Mouse (Mus musculus): ENCODE results near the gene Cd3d. TPM values are rescaled to one million over a fixed set of nuclear protein-coding genes. Genes with fewer than 3 reads are reported as not detected.
"Not testable (repeated sequence)": the region's sequence is repeated elsewhere in the genome, so short reads cannot be mapped to it uniquely, and the experiment has no call there.

Cd3d gene
- 2.5 and 2.9 TPM in 2 replicates for total RNA-seq (2015; ENCODE audit: low replicate concordance)
- total RNA-seq (2017; ENCODE audit: low replicate concordance): 5.8 TPM in 1 of 2 replicates, not detected in the other

GRCm38 (mm10) chr9:44981676-44982075 lies at the start of gene Cd3d:
Gene Cd3d, plus strand, starts transcription at chr9:44981786.
- ATAC-seq (replicated peaks; ENCODE audit: low FRiP score, poor library complexity, severe bottlenecking): no peak

DNA sequence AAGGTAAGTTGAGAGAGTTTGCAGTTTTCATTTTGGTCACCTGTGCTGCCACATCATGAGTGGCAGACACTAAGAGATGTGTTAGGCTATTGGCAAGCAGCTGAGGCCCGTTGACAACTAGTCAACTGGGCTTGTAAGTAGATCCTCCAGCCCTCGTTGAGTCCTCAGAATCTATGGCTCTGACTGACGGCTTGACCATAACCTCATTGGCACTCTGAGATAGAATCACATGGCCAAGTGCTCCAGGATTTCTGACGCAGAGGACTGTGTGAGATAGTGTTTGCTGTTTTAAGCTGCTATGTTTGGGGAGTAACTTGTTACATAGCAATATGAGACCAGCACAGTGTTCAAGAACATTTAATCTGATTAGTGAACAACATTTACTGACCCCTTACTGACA lies 39.8 kb upstream of the Cd3d start:
- no peak for ATAC-seq (replicated peaks; ENCODE audit: low FRiP score, poor library complexity, severe bottlenecking)

- no peak for ATAC-seq (replicated peaks; ENCODE audit: low FRiP score, poor library complexity, severe bottlenecking)
Measured at GRCm38 (mm10) chr9:44942421-44942820, 39.2 kb upstream of the Cd3d start.

- no peak for ATAC-seq (replicated peaks; ENCODE audit: low FRiP score, poor library complexity, severe bottlenecking)
Measured at GRCm38 (mm10) chr9:44946185-44946695, 35.3 kb upstream of the Cd3d start.

- no peak for ATAC-seq (replicated peaks; ENCODE audit: low FRiP score, poor library complexity, severe bottlenecking)
Measured at GRCm38 (mm10) chr9:44947836-44948235, 33.8 kb upstream of the Cd3d start.

DNA sequence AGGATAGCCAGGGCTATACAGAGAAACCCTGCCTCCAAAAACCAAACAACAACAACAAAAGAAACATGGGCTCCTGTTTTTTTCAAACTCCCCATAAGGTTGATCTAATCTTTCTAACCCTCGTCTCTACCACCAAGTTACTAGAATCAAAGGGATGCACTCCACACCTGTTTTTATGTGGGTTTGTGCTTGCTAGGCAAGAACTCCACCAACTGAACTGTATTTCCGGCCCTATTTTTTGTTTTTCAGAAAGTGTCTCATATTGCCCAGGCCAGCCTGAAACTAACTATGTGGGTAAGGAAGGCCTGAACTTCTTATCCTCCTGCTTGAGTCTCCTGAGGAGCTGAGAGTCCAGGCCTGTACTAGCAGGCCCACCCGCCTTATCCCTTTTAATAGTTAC lies 27.2 kb upstream of the Cd3d start:
- ATAC-seq (replicated peaks; ENCODE audit: low FRiP score, poor library complexity, severe bottlenecking): no peak

GRCm38 (mm10) chr9:44965126-44965832 lies 16.3 kb upstream of the Cd3d start, which contains the start of gene Ube4a:
Gene Ube4a, minus strand, starts transcription at chr9:44965600.
- ATAC-seq (replicated peaks; ENCODE audit: low FRiP score, poor library complexity, severe bottlenecking): peak; percentile 94

DNA sequence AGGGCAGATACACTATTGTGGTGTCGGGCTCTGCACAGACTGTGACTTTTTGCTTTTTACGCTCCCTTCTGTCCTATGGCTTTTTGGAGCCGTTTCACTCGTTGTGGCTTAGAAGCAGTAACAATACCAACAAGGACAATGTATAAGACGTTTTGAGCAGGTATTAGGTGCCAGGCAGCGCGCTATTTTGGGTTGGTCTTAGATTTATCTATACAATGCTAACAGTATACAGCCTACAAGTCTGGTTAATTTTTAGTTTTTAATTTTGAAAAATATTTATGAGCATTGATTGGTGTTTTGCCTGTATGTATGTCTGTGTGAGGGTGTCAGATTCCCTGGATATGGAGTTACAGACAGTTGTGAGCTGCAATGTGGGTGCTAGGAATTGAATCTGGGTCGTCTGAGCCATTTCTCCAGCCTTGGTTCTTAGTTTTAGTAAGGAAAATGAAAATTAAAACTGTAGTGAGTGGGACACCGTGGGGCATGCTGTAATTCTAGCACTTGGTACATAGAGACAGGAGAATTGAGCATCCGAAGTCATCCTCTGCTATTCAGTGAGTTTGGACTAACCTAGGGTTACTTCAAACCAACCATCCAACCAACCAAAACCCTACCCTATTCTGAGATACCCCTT lies 15.6 kb upstream of the Cd3d start:
- peak; percentile 18; the same call in 1 of the 2 replicates for ATAC-seq (replicated peaks; ENCODE audit: low FRiP score, poor library complexity, severe bottlenecking)

- ATAC-seq (replicated peaks; ENCODE audit: low FRiP score, poor library complexity, severe bottlenecking): peak; percentile 70
Measured at GRCm38 (mm10) chr9:44966815-44967242, 14.8 kb upstream of the Cd3d start.

DNA sequence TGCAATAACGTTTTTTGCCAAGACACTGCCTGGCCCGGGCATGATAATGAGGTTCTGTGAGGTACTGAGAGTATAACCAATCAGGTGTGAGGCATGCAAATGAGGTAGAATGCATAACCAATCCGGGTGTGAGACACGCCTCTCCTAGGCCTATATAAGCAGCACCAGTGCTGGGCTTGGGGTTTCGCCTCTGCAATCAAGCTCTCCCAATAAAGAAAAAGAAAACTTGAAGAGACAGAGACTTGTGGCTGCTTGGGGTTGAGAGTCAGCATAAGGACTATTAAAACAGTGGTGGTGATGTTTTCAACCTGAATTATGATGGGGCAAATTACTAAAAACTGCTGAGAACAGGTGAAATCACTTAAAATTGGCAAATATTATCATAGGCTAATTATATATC lies 13.8 kb upstream of the Cd3d start:
- ATAC-seq (replicated peaks; ENCODE audit: low FRiP score, poor library complexity, severe bottlenecking): not testable (repeated sequence)

DNA sequence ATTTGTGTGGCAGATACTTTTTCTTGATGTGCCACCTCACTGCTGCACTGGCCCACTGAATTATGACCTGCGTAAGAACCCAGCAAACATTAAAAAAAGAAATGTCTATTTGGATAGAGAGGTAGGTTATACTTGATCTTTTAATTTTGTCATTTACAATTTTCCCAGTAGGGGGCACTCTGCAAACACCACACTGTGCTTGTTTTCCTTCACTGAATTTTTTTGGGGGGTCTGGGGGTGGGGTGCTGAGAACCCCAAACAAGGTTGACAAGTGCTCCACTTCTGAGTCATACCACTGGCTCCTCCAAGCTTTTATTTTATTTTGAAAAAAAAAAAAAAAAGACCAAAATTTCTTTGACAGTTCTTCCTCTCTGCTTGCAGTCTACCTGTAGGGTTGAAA lies 12.1 kb upstream of the Cd3d start:
- ATAC-seq (replicated peaks; ENCODE audit: low FRiP score, poor library complexity, severe bottlenecking): no peak

DNA sequence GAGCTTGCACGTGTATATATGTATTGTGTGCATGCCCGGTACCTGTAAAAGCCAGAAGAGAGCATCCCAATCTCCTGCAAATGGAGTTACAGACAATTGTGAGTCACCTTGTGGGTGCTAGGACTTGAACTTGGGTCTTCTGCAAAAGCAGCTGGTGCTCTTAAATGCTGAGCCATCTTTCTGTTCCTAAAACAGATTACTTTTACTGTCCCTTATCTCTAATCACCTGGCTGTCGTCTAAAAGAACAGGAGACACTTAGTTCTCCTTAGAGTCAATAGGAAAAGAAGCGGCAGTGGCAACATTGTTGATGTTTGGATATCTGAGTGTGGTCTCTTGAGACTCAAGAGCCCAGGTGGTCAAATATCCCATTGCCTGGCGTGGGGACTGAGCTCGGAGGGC lies 3.8 kb upstream of the Cd3d start:
- no peak for ATAC-seq (replicated peaks; ENCODE audit: low FRiP score, poor library complexity, severe bottlenecking)

DNA sequence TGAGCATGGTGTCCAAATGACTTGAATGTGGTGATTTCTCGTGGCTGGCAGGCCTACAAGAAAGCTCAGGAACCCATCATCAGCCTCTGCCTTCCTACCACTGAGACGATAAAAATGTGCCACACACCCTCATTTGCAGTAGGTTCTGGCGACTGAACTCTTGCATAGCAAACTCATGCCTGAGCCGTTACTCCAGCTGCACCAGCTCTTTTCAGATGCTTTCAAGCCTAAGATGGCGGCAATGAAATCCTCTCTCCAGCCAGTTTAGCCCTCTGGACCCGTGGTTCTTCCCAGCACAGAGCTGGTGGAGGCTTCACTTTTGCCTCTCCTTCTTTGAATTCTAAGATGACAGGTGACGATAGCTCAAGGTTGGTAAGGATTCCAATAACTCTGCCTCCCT lies 1.8 kb upstream of the Cd3d start:
- ATAC-seq (replicated peaks; ENCODE audit: low FRiP score, poor library complexity, severe bottlenecking): no peak

DNA sequence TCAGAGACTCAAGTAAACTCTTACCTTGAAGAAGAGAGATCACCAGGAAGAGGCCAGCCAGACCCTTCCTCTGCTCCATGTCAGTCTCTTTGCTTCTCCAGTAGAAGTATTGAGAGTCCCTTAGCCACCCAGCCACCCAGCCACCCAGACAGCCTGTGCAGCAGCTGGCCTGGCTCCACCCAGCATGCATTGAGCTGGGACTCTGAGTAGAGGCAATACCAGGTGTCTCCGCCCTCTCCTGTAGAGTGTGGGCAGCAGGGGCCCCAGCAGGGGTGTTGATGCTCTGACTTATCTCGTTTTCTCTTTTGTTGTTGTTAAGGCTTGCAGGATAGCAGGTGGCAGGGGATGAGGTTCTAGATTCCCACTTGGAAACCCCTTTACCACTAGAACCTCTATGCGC lies 1.3 kb upstream of the Cd3d start, which contains the start of gene Cd3g:
TSS of gene Cd3g (minus strand) at position 190 of the 400 bp plus-strand sequence.
- no peak for ATAC-seq (replicated peaks; ENCODE audit: low FRiP score, poor library complexity, severe bottlenecking)

DNA sequence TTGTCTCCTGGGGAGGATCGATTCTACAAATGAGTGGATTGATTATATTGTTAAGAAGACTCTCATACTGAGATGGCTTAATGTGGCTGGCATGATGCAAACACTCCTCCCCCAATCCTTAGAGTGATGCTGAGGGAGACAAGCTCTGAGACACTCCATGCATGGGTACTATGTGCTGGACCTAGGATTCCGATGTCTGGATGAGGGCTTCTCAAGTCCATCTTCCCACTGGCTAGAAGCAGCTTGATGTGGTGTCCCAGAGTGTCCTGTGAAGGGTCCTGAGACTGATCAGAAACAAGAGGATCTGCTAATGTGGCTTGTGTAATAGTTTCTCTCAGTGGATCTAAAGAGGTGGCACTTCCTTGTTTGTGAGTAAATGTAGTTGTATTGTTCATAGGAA lies 482 bp upstream of the Cd3d start:
- ATAC-seq (replicated peaks; ENCODE audit: low FRiP score, poor library complexity, severe bottlenecking): no peak

DNA sequence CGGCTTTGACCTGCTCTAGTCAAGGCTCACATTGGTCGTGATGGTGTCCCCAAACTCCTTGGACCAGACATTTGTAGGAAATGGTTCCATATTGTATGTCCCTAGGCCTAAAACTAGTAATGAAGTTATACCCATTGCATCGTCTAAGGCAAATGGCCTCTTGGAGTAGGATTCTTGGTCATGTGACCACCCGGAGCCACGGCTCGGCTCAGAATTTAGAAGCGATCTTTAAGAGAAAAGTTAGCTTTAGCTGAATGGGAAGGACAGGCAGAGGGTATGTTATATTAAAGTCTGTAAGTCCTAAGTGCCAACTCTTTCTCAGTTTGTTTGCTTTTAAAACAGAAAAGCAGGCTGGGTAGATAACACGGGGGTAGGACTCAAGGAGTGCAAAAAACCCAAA lies 495 bp downstream of the Cd3d start:
- no peak for ATAC-seq (replicated peaks; ENCODE audit: low FRiP score, poor library complexity, severe bottlenecking)

GRCm38 (mm10) chr9:44982531-44982930 lies 945 bp downstream of the Cd3d start:
- no peak for ATAC-seq (replicated peaks; ENCODE audit: low FRiP score, poor library complexity, severe bottlenecking)

GRCm38 (mm10) chr9:44983001-44983400 lies 1.4 kb downstream of the Cd3d start:
- no peak for ATAC-seq (replicated peaks; ENCODE audit: low FRiP score, poor library complexity, severe bottlenecking)

DNA sequence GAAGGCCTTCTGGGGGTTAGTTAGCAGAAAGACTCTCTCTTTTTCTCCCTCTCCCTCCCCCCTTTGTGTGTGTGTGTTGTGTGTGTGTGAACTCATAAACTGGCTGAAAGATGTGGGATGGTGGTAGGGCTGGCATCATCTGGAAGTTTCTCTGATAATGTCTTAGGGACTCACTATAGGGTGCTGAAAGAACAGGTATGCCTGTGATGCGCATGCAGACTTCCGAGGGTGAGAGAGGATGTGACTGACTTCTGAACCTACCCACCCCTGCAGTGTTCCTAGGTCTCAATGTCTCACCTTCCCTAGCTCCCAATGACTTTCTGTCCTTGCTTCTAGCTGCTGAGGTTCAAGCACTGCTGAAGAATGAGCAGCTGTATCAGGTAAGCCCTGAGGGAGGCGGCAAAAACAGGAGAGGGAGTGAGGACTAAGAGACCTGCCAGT lies 4.2 kb downstream of the Cd3d start:
- ATAC-seq (replicated peaks; ENCODE audit: low FRiP score, poor library complexity, severe bottlenecking): no peak

DNA sequence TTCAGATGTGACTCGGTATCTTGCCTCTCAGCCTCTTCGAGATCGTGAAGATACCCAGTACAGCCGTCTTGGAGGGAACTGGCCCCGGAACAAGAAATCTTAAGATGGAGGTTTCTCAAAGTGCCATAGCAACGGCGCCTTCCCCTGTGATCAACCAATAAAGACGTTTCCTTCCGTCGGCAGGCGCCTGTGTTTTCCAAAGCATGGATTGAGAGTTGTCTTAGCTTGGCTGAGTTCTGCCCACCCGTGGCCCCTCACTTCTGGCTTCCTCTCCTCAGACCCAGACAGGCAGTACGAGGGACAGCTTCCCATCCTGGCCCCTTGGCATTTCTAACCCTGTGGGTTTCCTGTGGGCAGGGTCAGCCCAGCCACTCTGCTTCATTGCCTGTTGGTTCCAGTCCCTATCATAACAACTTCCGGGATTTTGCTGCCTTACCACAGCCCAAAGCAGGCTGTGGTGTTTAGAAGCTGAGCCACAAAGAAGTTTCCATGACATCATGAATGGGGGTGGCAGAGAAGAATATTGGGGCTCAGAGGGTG lies 4.7 kb downstream of the Cd3d start:
- ATAC-seq (replicated peaks; ENCODE audit: low FRiP score, poor library complexity, severe bottlenecking): 0 out of 2 replicates have a peak, but pooled peaks have one; percentile 34

DNA sequence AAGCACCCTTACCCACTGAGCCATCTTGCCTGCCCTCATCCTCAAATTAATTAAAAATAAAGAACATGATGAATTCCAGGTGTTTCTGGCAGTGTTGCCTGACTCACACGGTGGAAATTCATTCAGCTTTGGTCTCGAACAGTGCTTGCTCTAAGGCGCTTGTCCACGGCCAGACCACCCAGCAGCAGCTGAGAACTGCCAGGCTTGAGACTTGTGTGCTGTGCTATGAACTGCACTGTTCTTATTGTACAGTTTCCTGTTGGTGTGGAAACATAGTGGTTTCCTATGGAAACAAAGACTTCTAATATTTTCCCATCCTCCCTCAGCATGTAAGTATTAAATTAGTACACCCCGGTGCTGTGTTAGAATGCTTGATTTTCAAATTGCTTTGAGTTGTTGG lies 5.4 kb downstream of the Cd3d start:
- ATAC-seq (replicated peaks; ENCODE audit: low FRiP score, poor library complexity, severe bottlenecking): no peak
